Mouse (Mus musculus) heart, embryonic 12.5 days (tissue): ENCODE data around the gene Rabep1. TPM values are rescaled to one million over a fixed set of nuclear protein-coding genes. Genes with fewer than 3 reads are reported as not detected.

Experiments used
- ATAC-seq: fragments of 200-750 bp; cut with Nextera tagmentation; 2 replicates; pipeline ENCODE4 v1.8.0; 2017; ENCODE audit warnings: moderate TSS enrichment, moderate library complexity; ENCODE audit not compliant: insufficient number of reproducible peaks, low FRiP score
- H3K27ac ChIP-seq: fragments of 300-500 bp; sonication (generic); 2 replicates; pipeline ENCODE4 v1.5.1; 2016; ENCODE audit warnings: mild to moderate bottlenecking, moderate library complexity; ENCODE audit not compliant: poor library complexity, severe bottlenecking
- H3K27me3 ChIP-seq: fragments of 300-500 bp; sonication (generic); replicated peaks from 2 replicates; pipeline ENCODE4 v1.6.1; 2016; ENCODE audit warnings: mild to moderate bottlenecking, moderate library complexity
- H3K36me3 ChIP-seq: fragments of 300-500 bp; sonication (generic); 2 replicates; pipeline ENCODE4 v1.6.1; 2016; ENCODE audit warnings: mild to moderate bottlenecking, moderate library complexity
- H3K4me1 ChIP-seq: fragments of 300-500 bp; sonication (generic); replicated peaks from 2 replicates; pipeline ENCODE4 v1.6.1; 2016; ENCODE audit warnings: mild to moderate bottlenecking
- H3K4me2 ChIP-seq: fragments of 300-500 bp; sonication (generic); 2 replicates; pipeline ENCODE4 v1.6.1; 2016; ENCODE audit warnings: mild to moderate bottlenecking, moderate library complexity
- H3K4me3 ChIP-seq: fragments of 300-500 bp; sonication (generic); 2 replicates; pipeline ENCODE4 v1.5.1; 2016; ENCODE audit warnings: mild to moderate bottlenecking
- H3K9ac ChIP-seq: fragments of 300-500 bp; sonication (generic); 2 replicates; pipeline ENCODE4 v1.6.1; 2016; ENCODE audit warnings: mild to moderate bottlenecking, moderate library complexity
- H3K9me3 ChIP-seq: fragments of 300-500 bp; sonication (generic); replicated peaks from 2 replicates; pipeline ENCODE4 v1.6.1; 2016; ENCODE audit warnings: mild to moderate bottlenecking, moderate library complexity
- WGBS: fragments of 180-500 bp; shearing (Covaris S2); methylation state at CpG from one replicate; pipeline ENCODE4 v1.1.7; 2016; 5-methylcytosine and 5-hydroxymethylcytosine counted together
- polyA plus RNA-seq: library from polyadenylated mRNA; unstranded; fragments of >200 nt; fragmentation: Nextera tagmentation; extraction: Ambion mirVana; gene quantifications from 2 replicates; pipeline ENCODE4 v1.2.1, GENCODE M21; 2016

The Rabep1 gene
- polyA plus RNA-seq = 33.3 and 35.1 TPM in 2 replicates

GRCm38 (mm10) chr11:70844559-70845456 lies at the start of gene Rabep1:
Gene Rabep1 (plus strand): TSS chr11:70844778.
- under 1% methylated on average over 78 of the region's 88 CpGs for WGBS
- Histone ChIP-seq H3K9me3 (no peaks in the 10 kb centered on the region), H3K9ac (peak within 1 kb of the TSS; percentile 96), H3K4me1 (peaks cover 19% of the 10 kb centered on the region), H3K27ac (peak within 1 kb of the TSS; percentile 77), H3K27me3 (no peaks in the 10 kb centered on the region), H3K36me3 (no peaks in the 10 kb centered on the region), H3K4me3 (peak within 1 kb of the TSS; percentile 89), H3K4me2 (peak within 1 kb of the TSS; percentile 79)
- ATAC-seq = peak; percentile 97

GRCm38 (mm10) chr11:70802208-70802864 lies 42.2 kb upstream of the Rabep1 start:
- no peak for ATAC-seq
- H3K9me3 ChIP-seq = 0 out of 2 replicates have a peak, but pooled peaks cover 2% of the 10 kb centered on the region
- no peak overlapping the region for H3K9ac ChIP-seq
- no peak overlapping the region for H3K4me2 ChIP-seq
- 81% methylated on average over 2 of the region's 2 CpGs for WGBS
- no peaks in the 10 kb centered on the region for H3K36me3 ChIP-seq
- H3K4me3 ChIP-seq = no peak overlapping the region
- H3K4me1 ChIP-seq = peaks cover 8% of the 10 kb centered on the region; the same call in 1 of the 2 replicates
- H3K27ac ChIP-seq = no peak overlapping the region
- H3K27me3 ChIP-seq = no peaks in the 10 kb centered on the region

DNA sequence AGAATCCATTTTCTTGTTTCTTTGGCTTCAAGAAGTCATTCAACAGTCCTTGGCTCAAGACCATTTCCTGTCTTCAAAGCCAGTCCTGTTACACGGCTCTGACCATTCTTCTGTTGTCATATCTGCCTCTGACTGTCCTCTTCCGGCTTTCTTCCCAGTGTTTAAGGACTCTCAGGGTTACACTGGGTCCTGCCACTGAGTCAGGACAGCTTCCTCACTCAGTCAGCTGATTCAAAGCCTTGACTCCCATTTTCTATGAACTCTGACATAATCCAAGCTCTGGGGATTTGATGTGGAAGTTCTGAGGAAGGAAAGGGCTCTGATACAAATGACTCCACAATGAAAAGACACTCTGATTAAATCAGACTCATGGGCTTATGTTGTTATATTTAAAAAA lies 41.7 kb upstream of the Rabep1 start:
- 0 out of 2 replicates have a peak, but pooled peaks cover 2% of the 10 kb centered on the region for H3K9me3 ChIP-seq
- no peak overlapping the region for H3K27ac ChIP-seq
- H3K36me3 ChIP-seq = no peaks in the 10 kb centered on the region
- ATAC-seq = no peak
- H3K4me3 ChIP-seq = no peak overlapping the region
- peaks cover 8% of the 10 kb centered on the region; the same call in 1 of the 2 replicates for H3K4me1 ChIP-seq
- WGBS = 53% methylated on average over 2 of the region's 2 CpGs
- no peak overlapping the region for H3K9ac ChIP-seq
- H3K4me2 ChIP-seq = no peak overlapping the region
- H3K27me3 ChIP-seq = no peaks in the 10 kb centered on the region

DNA sequence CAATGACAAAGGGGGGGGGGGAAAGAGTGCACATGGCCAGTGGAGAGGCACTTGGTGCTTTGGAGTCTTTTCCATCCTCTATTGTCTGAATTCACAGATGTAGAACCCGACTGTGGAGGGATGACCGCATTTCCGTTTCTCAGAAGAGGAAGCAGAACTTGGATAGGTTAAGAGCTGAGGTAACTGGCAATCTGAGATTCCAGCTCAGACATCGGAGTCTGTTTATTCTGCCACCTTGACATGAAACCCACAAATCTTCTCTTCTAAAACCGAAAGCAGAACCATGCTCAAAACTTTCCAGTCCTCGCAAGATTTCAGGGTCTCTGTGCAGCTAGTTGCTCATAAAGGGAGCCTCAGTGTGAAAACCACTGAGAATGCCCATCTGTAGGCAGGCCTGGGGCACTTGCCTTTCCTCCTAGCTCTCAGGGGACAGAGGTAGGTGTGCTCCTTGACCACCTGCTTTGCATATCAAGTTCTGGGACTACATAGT lies 40.8 kb upstream of the Rabep1 start:
- WGBS = 72% methylated on average over 6 of the region's 6 CpGs
- ATAC-seq = no peak
- H3K27ac ChIP-seq = no peak overlapping the region
- H3K9ac ChIP-seq = no peak overlapping the region
- no peaks in the 10 kb centered on the region for H3K36me3 ChIP-seq
- H3K4me1 ChIP-seq = peaks cover 8% of the 10 kb centered on the region; the same call in 1 of the 2 replicates
- no peak overlapping the region for H3K4me2 ChIP-seq
- H3K4me3 ChIP-seq = no peak overlapping the region
- H3K9me3 ChIP-seq = 0 out of 2 replicates have a peak, but pooled peaks cover 2% of the 10 kb centered on the region
- H3K27me3 ChIP-seq = no peaks in the 10 kb centered on the region

GRCm38 (mm10) chr11:70804395-70804794 lies 40.2 kb upstream of the Rabep1 start:
- H3K4me3 ChIP-seq = no peak overlapping the region
- no peak for ATAC-seq
- no peak overlapping the region for H3K27ac ChIP-seq
- no peaks in the 10 kb centered on the region for H3K36me3 ChIP-seq
- H3K9ac ChIP-seq = no peak overlapping the region
- no peaks in the 10 kb centered on the region for H3K27me3 ChIP-seq
- no peak overlapping the region for H3K4me2 ChIP-seq
- 0 out of 2 replicates have a peak, but pooled peaks cover 2% of the 10 kb centered on the region for H3K9me3 ChIP-seq
- peaks cover 8% of the 10 kb centered on the region; the same call in 1 of the 2 replicates for H3K4me1 ChIP-seq
- 72% methylated on average over 3 of the region's 3 CpGs for WGBS

DNA sequence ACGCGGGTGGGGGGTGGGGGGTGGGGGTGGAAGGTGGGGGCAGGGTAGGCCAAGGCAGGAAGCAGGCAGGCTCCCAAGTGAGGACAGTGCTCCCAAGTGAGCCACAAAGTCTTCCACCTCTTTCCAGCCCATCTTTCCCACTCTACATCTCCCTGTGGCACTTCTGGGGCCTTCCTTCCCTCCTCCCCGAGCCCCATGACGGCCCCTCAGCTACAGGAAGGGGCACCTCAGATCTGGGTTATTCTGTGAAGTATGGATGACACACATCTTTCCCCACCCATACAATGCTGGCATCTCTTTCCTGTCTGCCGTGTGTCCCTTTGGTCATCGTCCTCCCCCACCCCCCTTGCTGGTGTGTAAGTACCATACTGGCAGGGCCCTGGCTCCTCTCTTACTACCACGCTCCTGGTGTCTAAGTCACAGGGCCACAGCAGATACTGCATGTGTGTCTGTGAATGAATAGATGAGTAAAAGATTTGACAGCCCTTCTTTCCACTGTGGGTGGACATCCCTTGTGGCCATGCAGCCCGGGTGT lies 38.9 kb upstream of the Rabep1 start:
- H3K4me2 ChIP-seq = peak overlapping the region; percentile 29; the same call in 1 of the 2 replicates
- 0 out of 2 replicates have a peak, but pooled peaks cover 2% of the 10 kb centered on the region for H3K9me3 ChIP-seq
- H3K9ac ChIP-seq = no peak overlapping the region
- ATAC-seq = no peak
- no peaks in the 10 kb centered on the region for H3K36me3 ChIP-seq
- H3K4me3 ChIP-seq = no peak overlapping the region
- WGBS = 60% methylated on average over 8 of the region's 8 CpGs
- no peak overlapping the region for H3K27ac ChIP-seq
- no peaks in the 10 kb centered on the region for H3K27me3 ChIP-seq
- peaks cover 8% of the 10 kb centered on the region; the same call in 1 of the 2 replicates for H3K4me1 ChIP-seq

DNA sequence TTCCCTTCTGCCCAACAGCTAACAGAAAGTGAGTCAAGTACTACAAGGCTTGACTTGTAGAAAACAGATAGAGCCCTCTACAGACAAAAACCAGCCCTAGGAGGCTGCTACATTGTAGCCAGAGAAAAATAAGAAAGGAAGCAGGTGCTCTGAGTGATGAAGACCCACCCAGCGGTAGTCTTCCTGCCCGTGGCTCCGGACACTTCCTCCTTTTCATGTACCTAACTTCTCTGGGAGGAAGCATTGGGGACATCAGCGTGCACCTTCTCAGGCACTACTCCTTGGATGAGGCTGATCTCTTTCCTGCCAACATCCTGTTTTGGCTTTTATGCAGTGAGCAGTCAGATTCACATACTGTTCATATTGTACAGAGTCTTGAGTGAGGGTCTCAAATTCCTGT lies 37.9 kb upstream of the Rabep1 start:
- Histone ChIP-seq H3K36me3 (no peaks in the 10 kb centered on the region), H3K27ac (no peak overlapping the region), H3K9ac (no peak overlapping the region), H3K9me3 (0 out of 2 replicates have a peak, but pooled peaks cover 1% of the 10 kb centered on the region), H3K27me3 (no peaks in the 10 kb centered on the region), H3K4me2 (no peak overlapping the region), H3K4me3 (no peak overlapping the region), H3K4me1 (peaks cover 8% of the 10 kb centered on the region; the same call in 1 of the 2 replicates)
- WGBS = 70% methylated on average over 4 of the region's 4 CpGs
- ATAC-seq = no peak

DNA sequence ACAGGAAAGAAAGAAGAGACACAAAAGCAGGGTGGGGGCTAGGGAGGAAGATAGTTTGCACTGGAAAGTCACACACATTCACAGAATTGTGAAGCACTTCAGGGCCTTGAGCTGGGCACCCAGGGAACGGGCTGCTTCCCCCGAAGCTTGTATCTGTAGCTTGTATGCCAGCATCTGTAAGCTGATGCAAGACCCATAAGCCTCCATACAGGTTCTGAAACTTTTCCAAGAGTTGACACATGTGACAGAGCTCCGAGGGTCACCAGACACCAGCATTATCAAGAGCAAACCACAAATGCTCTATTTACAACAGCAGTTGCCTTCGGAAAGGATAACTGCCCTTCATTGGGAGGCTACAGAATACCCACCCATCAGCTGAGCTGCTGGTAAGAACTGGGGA lies 36.9 kb upstream of the Rabep1 start:
- no peak overlapping the region for H3K9ac ChIP-seq
- no peak for ATAC-seq
- no peaks in the 10 kb centered on the region for H3K27me3 ChIP-seq
- no peak overlapping the region for H3K27ac ChIP-seq
- WGBS = 70% methylated on average over 4 of the region's 4 CpGs
- no peaks in the 10 kb centered on the region for H3K9me3 ChIP-seq
- no peak overlapping the region for H3K4me2 ChIP-seq
- no peak overlapping the region for H3K4me3 ChIP-seq
- peaks cover 8% of the 10 kb centered on the region; the same call in 1 of the 2 replicates for H3K4me1 ChIP-seq
- no peaks in the 10 kb centered on the region for H3K36me3 ChIP-seq

GRCm38 (mm10) chr11:70808101-70808500 lies 36.5 kb upstream of the Rabep1 start:
- no peak overlapping the region for H3K27ac ChIP-seq
- H3K9me3 ChIP-seq = no peaks in the 10 kb centered on the region
- H3K36me3 ChIP-seq = no peaks in the 10 kb centered on the region
- H3K4me2 ChIP-seq = no peak overlapping the region
- no peaks in the 10 kb centered on the region for H3K27me3 ChIP-seq
- peaks cover 8% of the 10 kb centered on the region; the same call in 1 of the 2 replicates for H3K4me1 ChIP-seq
- 39% methylated on average over 3 of the region's 3 CpGs for WGBS
- no peak overlapping the region for H3K9ac ChIP-seq
- H3K4me3 ChIP-seq = no peak overlapping the region
- no peak for ATAC-seq

GRCm38 (mm10) chr11:70809011-70809410 lies 35.6 kb upstream of the Rabep1 start:
- Histone ChIP-seq H3K36me3 (no peaks in the 10 kb centered on the region), H3K27ac (no peak overlapping the region), H3K4me2 (no peak overlapping the region), H3K4me1 (peaks cover 8% of the 10 kb centered on the region; the same call in 1 of the 2 replicates), H3K27me3 (no peaks in the 10 kb centered on the region), H3K9me3 (no peaks in the 10 kb centered on the region), H3K4me3 (no peak overlapping the region), H3K9ac (no peak overlapping the region)
- ATAC-seq = no peak
- 25% methylated on average over 1 of the region's 1 CpGs for WGBS

GRCm38 (mm10) chr11:70811041-70811440 lies 33.5 kb upstream of the Rabep1 start:
- Histone ChIP-seq H3K4me3 (no peak overlapping the region), H3K36me3 (no peaks in the 10 kb centered on the region), H3K27ac (no peak overlapping the region), H3K27me3 (no peaks in the 10 kb centered on the region), H3K4me1 (no peaks in the 10 kb centered on the region), H3K4me2 (no peak overlapping the region), H3K9ac (no peak overlapping the region), H3K9me3 (no peaks in the 10 kb centered on the region)
- ATAC-seq = no peak
- 88% methylated on average over 5 of the region's 5 CpGs for WGBS
